Mouse (Mus musculus): ENCODE measurements around the gene Azin2. TPM values are rescaled to one million over a fixed set of nuclear protein-coding genes. Genes with fewer than 3 reads are reported as not detected.

Azin2 gene
- polyA plus RNA-seq, 1 experiment from 2014 or later: 17.5 TPM

GRCm38 (mm10) chr4:128905251-128905650 is 57.0 kb downstream of the Azin2 start:
- H3K36me3 ChIP-seq (ENCODE audit: control insufficient read depth, insufficient read depth, low read length): peaks cover 24% of the 10 kb centered on the region
- H3K9ac ChIP-seq (ENCODE audit: low read length): no peak overlapping the region
- no peak overlapping the region for H3K4me3 ChIP-seq (ENCODE audit: low read depth, low read length)
- no peak for DNase-seq (ENCODE audit: low spot score)
- 30% methylated on average over 8 of the region's 8 CpGs for WGBS
- no peaks in the 10 kb centered on the region for H3K9me3 ChIP-seq (ENCODE audit: control insufficient read depth, low read length)
- ATAC-seq (replicated peaks; ENCODE audit: low FRiP score, low TSS enrichment, low read depth): no peak
- H3K4me2 ChIP-seq (ENCODE audit: low read length): no peak overlapping the region
- no peak overlapping the region for H3K27ac ChIP-seq (ENCODE audit: low read depth)
- peaks cover 23% of the 10 kb centered on the region for H3K4me1 ChIP-seq (replicated peaks; ENCODE audit: control insufficient read depth, insufficient read depth, low read length)
- H3K27me3 ChIP-seq (replicated peaks; ENCODE audit: control insufficient read depth, insufficient read depth, low read length): no peaks in the 10 kb centered on the region

- Histone ChIP-seq H3K9ac (ENCODE audit: low read length) (no peak overlapping the region), H3K4me2 (ENCODE audit: low read length) (no peak overlapping the region), H3K36me3 (ENCODE audit: control insufficient read depth, insufficient read depth, low read length) (peaks cover 16% of the 10 kb centered on the region), H3K4me1 (replicated peaks; ENCODE audit: control insufficient read depth, insufficient read depth, low read length) (peaks cover 29% of the 10 kb centered on the region), H3K27ac (ENCODE audit: low read depth) (no peak overlapping the region), H3K9me3 (ENCODE audit: control insufficient read depth, low read length) (no peaks in the 10 kb centered on the region), H3K27me3 (replicated peaks; ENCODE audit: control insufficient read depth, insufficient read depth, low read length) (no peaks in the 10 kb centered on the region), H3K4me3 (ENCODE audit: low read depth, low read length) (no peak overlapping the region)
- no peak for ATAC-seq (replicated peaks; ENCODE audit: low FRiP score, low TSS enrichment, low read depth)
- DNase-seq (ENCODE audit: low spot score): no peak
- WGBS: 63% methylated on average over 8 of the region's 8 CpGs
These were observed 58.0 kb downstream of the Azin2 start for GRCm38 (mm10) chr4:128904035-128904800.

GRCm38 (mm10) chr4:128902390-128902789 is 59.9 kb downstream of the Azin2 start:
- no peak overlapping the region for H3K9ac ChIP-seq (ENCODE audit: low read length)
- ATAC-seq (replicated peaks; ENCODE audit: low FRiP score, low TSS enrichment, low read depth) (no peak), DNase-seq (ENCODE audit: low spot score) (no peak)
- no peak overlapping the region for H3K27ac ChIP-seq (ENCODE audit: low read depth)
- no peaks in the 10 kb centered on the region for H3K27me3 ChIP-seq (replicated peaks; ENCODE audit: control insufficient read depth, insufficient read depth, low read length)
- WGBS: 93% methylated on average over 8 of the region's 8 CpGs
- H3K36me3 ChIP-seq (ENCODE audit: control insufficient read depth, insufficient read depth, low read length): peaks cover 12% of the 10 kb centered on the region; the same call in 1 of the 2 replicates
- peaks cover 44% of the 10 kb centered on the region for H3K4me1 ChIP-seq (replicated peaks; ENCODE audit: control insufficient read depth, insufficient read depth, low read length)
- no peak overlapping the region for H3K4me3 ChIP-seq (ENCODE audit: low read depth, low read length)
- no peaks in the 10 kb centered on the region for H3K9me3 ChIP-seq (ENCODE audit: control insufficient read depth, low read length)
- H3K4me2 ChIP-seq (ENCODE audit: low read length): no peak overlapping the region

GRCm38 (mm10) chr4:128900484-128900883 is 61.8 kb downstream of the Azin2 start:
- ATAC-seq (replicated peaks; ENCODE audit: low FRiP score, low TSS enrichment, low read depth) (no peak), DNase-seq (ENCODE audit: low spot score) (no peak)
- H3K4me2 ChIP-seq (ENCODE audit: low read length): no peak overlapping the region
- H3K27ac ChIP-seq (ENCODE audit: low read depth): 0 out of 2 replicates have a peak overlapping the region, but pooled peaks have one; percentile 95
- no peaks in the 10 kb centered on the region for H3K27me3 ChIP-seq (replicated peaks; ENCODE audit: control insufficient read depth, insufficient read depth, low read length)
- WGBS: 79% methylated on average over 14 of the region's 14 CpGs
- H3K36me3 ChIP-seq (ENCODE audit: control insufficient read depth, insufficient read depth, low read length): peaks cover 12% of the 10 kb centered on the region; the same call in 1 of the 2 replicates
- no peaks in the 10 kb centered on the region for H3K9me3 ChIP-seq (ENCODE audit: control insufficient read depth, low read length)
- no peak overlapping the region for H3K9ac ChIP-seq (ENCODE audit: low read length)
- peaks cover 39% of the 10 kb centered on the region for H3K4me1 ChIP-seq (replicated peaks; ENCODE audit: control insufficient read depth, insufficient read depth, low read length)
- H3K4me3 ChIP-seq (ENCODE audit: low read depth, low read length): no peak overlapping the region

- Histone ChIP-seq H3K27me3 (replicated peaks; ENCODE audit: control insufficient read depth, insufficient read depth, low read length) (no peaks in the 10 kb centered on the region), H3K4me3 (ENCODE audit: low read depth, low read length) (no peak overlapping the region), H3K4me1 (replicated peaks; ENCODE audit: control insufficient read depth, insufficient read depth, low read length) (peaks cover 28% of the 10 kb centered on the region), H3K9ac (ENCODE audit: low read length) (peak overlapping the region; percentile 40), H3K4me2 (ENCODE audit: low read length) (peak overlapping the region; percentile 25; the same call in 1 of the 2 replicates), H3K27ac (ENCODE audit: low read depth) (peak overlapping the region; percentile 95), H3K36me3 (ENCODE audit: control insufficient read depth, insufficient read depth, low read length) (peaks cover 12% of the 10 kb centered on the region; the same call in 1 of the 2 replicates), H3K9me3 (ENCODE audit: control insufficient read depth, low read length) (no peaks in the 10 kb centered on the region)
- 21% methylated on average over 6 of the region's 6 CpGs for WGBS
- DNase-seq (ENCODE audit: low spot score): peak; percentile 89
- peak; percentile 68 for ATAC-seq (replicated peaks; ENCODE audit: low FRiP score, low TSS enrichment, low read depth)
These were observed 62.9 kb downstream of the Azin2 start for GRCm38 (mm10) chr4:128899332-128899731.

GRCm38 (mm10) chr4:128897911-128898421 is 64.3 kb downstream of the Azin2 start:
- Histone ChIP-seq H3K36me3 (ENCODE audit: control insufficient read depth, insufficient read depth, low read length) (peaks cover 12% of the 10 kb centered on the region; the same call in 1 of the 2 replicates), H3K9ac (ENCODE audit: low read length) (no peak overlapping the region), H3K27ac (ENCODE audit: low read depth) (peak overlapping the region; percentile 95), H3K9me3 (ENCODE audit: control insufficient read depth, low read length) (no peaks in the 10 kb centered on the region), H3K27me3 (replicated peaks; ENCODE audit: control insufficient read depth, insufficient read depth, low read length) (no peaks in the 10 kb centered on the region), H3K4me3 (ENCODE audit: low read depth, low read length) (no peak overlapping the region), H3K4me2 (ENCODE audit: low read length) (peak overlapping the region; percentile 16), H3K4me1 (replicated peaks; ENCODE audit: control insufficient read depth, insufficient read depth, low read length) (peaks cover 23% of the 10 kb centered on the region)
- ATAC-seq (replicated peaks; ENCODE audit: low FRiP score, low TSS enrichment, low read depth): peak; percentile 61
- WGBS: under 1% methylated on average over 7 of the region's 7 CpGs
- DNase-seq (ENCODE audit: low spot score): no peak

GRCm38 (mm10) chr4:128896667-128897066 is 65.6 kb downstream of the Azin2 start:
- WGBS: 92% methylated on average over 10 of the region's 10 CpGs
- Histone ChIP-seq H3K27me3 (replicated peaks; ENCODE audit: control insufficient read depth, insufficient read depth, low read length) (no peaks in the 10 kb centered on the region), H3K4me3 (ENCODE audit: low read depth, low read length) (no peak overlapping the region), H3K27ac (ENCODE audit: low read depth) (no peak overlapping the region), H3K9ac (ENCODE audit: low read length) (no peak overlapping the region), H3K36me3 (ENCODE audit: control insufficient read depth, insufficient read depth, low read length) (peaks cover 5% of the 10 kb centered on the region; the same call in 1 of the 2 replicates), H3K9me3 (ENCODE audit: control insufficient read depth, low read length) (no peaks in the 10 kb centered on the region), H3K4me1 (replicated peaks; ENCODE audit: control insufficient read depth, insufficient read depth, low read length) (peaks cover 23% of the 10 kb centered on the region), H3K4me2 (ENCODE audit: low read length) (no peak overlapping the region)
- ATAC-seq (replicated peaks; ENCODE audit: low FRiP score, low TSS enrichment, low read depth): no peak
- DNase-seq (ENCODE audit: low spot score): no peak

- ATAC-seq (replicated peaks; ENCODE audit: low FRiP score, low TSS enrichment, low read depth) (no peak), DNase-seq (ENCODE audit: low spot score) (no peak)
- H3K36me3 ChIP-seq (ENCODE audit: control insufficient read depth, insufficient read depth, low read length): peaks cover 3% of the 10 kb centered on the region; the same call in 1 of the 2 replicates
- H3K4me3 ChIP-seq (ENCODE audit: low read depth, low read length): no peak overlapping the region
- WGBS: 94% methylated on average over 4 of the region's 4 CpGs
- H3K9ac ChIP-seq (ENCODE audit: low read length): no peak overlapping the region
- H3K4me2 ChIP-seq (ENCODE audit: low read length): no peak overlapping the region
- no peak overlapping the region for H3K27ac ChIP-seq (ENCODE audit: low read depth)
- peaks cover 23% of the 10 kb centered on the region for H3K4me1 ChIP-seq (replicated peaks; ENCODE audit: control insufficient read depth, insufficient read depth, low read length)
- no peaks in the 10 kb centered on the region for H3K27me3 ChIP-seq (replicated peaks; ENCODE audit: control insufficient read depth, insufficient read depth, low read length)
- H3K9me3 ChIP-seq (ENCODE audit: control insufficient read depth, low read length): no peaks in the 10 kb centered on the region
These were observed 66.4 kb downstream of the Azin2 start for GRCm38 (mm10) chr4:128895841-128896240.
